Mouse (Mus musculus) bone marrow macrophage, adult 2 months (primary cell): Measurements from ENCODE around the gene Wfdc15a.

Source experiments
- CTCF ChIP-seq: IDR thresholded peaks from 2 replicates; pipeline ENCODE4 v1.5.1; 2012; ENCODE audit warnings: low read depth, mild to moderate bottlenecking, low read length, moderate library complexity
- POLR2A ChIP-seq: IDR thresholded peaks from 2 replicates; pipeline ENCODE4 v1.6.1; 2012; ENCODE audit warnings: mild to moderate bottlenecking, low read depth, low read length, borderline replicate concordance

- no peak for TF ChIP-seq CTCF
- no peak for TF ChIP-seq POLR2A
These were observed 3.3 kb downstream of the Wfdc15a start for GRCm38 (mm10) chr2:164196700-164196990.
